Mouse (Mus musculus) bone marrow macrophage, adult 2 months (primary cell): ENCODE measurements around the gene Sec14l1.

Experiments used
- CTCF ChIP-seq: IDR thresholded peaks from 2 replicates; pipeline ENCODE4 v1.5.1; 2012; ENCODE audit warnings: low read depth, mild to moderate bottlenecking, low read length, moderate library complexity
- POLR2A ChIP-seq: IDR thresholded peaks from 2 replicates; pipeline ENCODE4 v1.6.1; 2012; ENCODE audit warnings: mild to moderate bottlenecking, low read depth, low read length, borderline replicate concordance

GRCm38 (mm10) chr11:117118721-117119321, 3.9 kb downstream of the Sec14l1 start:
- TF ChIP-seq CTCF (no peak), POLR2A (no peak)
